Mouse (Mus musculus) WW6 (cell line): ENCODE measurements around the gene Car5b.
A peak's percentile ranks its signal among the peaks of the same experiment; 100 is the strongest.

Experiments used
- DNase-seq: peaks from one replicate; pipeline ENCODE4 v3.0.0-alpha.2; 2013; ENCODE audit warnings: low read depth, low spot score

Gene Car5b

DNA sequence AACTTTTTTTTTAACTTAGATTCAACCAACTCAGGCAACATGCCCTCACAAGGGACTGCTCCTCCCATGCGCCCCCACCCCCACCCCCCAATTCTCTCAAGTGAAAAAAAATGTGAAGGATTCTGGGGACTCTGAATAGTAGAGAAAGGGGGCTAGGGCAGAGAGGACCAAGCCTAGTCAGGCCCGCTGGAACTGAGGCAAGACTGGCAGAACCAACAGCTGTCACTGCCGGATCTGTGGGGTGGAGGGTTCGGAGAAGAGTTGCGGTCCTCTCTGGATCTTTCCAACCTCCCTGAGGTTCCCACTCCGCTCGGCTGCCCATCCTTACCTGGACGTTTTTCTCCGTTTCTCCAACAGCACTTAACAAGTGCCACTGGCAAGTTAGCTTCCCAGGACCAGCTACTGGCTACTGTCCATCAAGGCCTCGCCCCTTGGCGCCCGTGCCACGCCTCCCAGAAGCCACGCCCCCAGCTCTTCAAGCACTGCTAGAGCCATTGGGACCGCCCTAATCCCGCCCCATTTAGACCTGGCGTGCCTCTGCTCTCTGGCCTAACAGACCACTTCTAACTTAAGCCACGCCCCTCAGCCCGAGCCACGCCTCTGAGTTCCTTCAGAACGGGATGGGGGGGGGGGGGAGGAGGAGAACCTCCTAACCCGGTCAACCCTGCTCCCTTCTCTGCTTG is at the start of gene Car5b:
Car5b (minus strand) TSS at position 391 of the 683 bp plus-strand sequence.
- DNase-seq, result peak; percentile 68

DNA sequence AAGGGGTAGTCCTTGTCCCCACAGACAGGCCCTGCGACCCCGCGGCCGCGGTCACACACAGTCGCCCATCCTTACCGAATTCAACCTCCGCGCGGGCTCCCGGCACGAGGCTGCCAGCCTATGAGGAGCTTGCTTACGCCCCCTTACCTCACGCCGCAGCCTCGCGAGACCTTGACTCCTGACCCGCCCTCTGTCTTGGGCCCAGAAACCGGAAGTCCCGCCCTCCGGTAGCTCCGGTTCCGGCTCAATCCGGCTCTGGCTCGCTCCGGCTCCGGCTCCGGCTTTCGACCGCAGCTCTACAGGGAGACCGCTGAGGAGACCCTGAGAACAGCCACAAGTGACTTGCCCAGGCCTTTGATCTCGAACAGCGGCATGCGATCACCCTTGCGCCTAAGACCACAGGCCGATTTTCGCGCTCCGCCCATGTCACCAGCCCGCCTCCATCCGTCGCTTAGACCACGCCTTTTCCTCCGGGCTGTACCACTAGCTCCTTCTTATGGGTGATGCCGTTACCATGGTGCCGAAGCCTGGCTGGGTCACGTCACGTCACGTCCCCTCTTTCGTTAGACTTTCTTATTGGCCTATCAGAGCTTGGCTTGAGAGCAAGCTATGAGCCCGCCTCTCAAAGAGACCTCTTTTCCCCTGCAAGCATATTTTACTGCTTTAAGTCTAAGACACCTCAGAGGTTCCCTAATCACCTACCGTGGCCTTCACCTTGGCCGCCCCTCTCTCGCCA is 48.4 kb upstream of the Car5b start, which contains the start of gene Siah1b:
Siah1b (minus strand) TSS at position 454 of the 736 bp plus-strand sequence.
- peak; percentile 71 for DNase-seq

DNA sequence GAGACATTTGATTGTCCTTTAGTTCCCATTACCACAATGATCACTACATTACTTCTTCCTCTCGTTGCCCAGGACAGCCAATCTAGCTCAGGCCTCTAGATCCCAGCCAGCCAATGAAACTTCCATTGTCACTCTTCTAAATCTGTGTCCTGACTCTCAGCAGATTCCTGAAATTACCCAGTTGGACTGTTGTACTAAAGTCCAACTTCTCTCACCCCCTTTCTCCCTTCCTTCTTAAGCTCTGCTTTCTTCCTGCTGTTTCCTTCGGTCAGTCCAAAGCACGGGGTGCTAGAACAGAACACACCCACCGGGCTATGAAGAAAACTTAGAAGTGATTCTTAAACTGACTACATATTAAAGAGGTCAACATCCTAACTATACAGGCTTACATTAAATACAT is 41.2 kb upstream of the Car5b start:
- no peak for DNase-seq

DNA sequence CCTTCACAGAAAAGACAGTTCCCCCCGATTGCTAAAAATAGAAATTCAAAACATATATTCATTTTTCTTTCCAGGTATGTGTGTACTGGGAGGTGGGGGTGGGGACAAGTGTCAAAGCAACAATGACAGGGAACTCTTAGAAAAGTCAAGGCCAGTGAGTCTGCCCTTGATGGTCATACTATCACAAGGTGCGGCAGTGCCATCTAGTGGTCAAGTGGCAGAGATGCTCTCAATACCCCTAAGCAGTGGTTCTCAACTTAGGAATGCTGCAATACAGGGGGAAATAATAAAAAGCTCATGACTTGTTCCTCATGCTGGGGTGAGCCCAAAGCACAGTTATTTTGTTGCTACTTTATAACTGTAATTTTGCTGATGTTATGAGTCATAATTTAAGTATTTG is 38.4 kb upstream of the Car5b start:
- DNase-seq, result no peak

DNA sequence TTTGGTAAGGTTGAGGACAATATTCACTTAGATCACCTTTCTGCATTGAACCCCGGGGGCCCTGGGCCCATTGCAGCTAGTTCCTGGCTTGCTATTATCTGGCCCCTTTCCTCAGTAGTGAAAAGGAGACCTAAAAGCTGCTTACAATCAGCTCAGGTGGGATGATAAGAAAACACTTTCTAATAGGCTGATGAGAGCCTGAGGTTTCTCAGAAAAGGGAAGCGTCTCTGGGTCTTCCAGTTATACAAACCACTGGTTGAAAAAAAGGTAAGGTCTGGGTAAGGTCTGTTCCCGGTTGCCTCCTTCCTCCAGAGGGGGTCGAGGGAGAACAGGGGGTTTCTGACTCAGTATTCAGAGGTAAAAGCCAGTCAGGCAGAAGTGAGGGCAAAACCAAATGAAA is 31.3 kb upstream of the Car5b start:
- no peak for DNase-seq

DNA sequence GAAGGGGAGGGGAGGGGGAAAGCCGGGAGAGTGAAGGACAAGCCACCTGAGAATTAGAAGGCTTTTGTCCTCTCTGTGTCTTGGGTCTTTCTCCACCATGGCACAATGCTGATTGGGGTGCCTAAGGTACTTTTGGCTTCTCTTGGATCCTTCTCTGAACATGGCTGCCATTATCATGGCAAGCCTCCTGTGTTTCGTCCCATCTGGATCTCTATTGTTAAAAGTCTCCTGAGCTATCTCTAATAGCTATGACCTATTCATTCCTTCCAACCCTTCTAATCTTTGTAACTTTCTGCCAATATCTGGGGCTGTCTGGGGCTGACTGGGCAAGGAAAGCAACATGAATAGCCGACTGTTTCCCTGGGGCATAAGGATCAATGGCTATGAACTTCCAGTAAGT is 30.7 kb upstream of the Car5b start:
- DNase-seq, result no peak

DNA sequence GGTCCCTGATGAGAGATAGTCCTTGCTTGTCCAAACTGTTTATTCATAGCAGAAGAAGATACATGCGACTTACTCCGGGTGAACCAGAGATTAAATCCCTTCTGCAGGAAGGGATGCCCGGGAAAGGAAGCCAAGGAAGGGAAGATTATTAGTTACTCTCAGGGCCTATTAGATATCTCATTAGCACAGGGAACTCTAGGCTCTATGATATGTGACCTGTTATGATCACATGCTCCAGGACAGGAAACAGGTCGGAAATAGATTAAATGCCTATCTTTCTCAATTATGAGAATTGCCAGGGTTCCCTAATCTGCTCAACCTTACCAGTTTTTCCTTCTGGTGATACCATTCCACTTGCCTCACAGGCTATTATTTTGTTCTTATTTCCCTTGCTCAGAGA is 27.9 kb upstream of the Car5b start:
- no peak for DNase-seq

DNA sequence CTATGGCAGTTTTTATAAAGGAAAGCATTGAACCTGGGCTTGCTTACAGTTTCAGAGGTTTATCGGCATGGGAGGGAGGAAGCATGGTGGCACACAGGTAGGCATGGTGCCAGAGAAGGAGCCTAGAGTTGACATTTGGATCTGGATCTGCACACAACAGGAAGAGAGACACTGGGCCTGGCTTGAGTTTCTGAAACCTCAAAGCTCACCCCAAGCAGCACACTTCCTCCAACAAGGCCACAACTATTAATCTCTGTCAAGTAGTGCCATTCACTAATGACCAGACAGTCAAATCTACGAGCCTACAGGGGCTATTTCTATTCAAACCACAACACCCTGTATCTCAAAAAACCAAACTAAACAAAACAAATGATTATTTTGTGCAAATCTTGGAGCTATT is 18.9 kb upstream of the Car5b start:
- no peak for DNase-seq

DNA sequence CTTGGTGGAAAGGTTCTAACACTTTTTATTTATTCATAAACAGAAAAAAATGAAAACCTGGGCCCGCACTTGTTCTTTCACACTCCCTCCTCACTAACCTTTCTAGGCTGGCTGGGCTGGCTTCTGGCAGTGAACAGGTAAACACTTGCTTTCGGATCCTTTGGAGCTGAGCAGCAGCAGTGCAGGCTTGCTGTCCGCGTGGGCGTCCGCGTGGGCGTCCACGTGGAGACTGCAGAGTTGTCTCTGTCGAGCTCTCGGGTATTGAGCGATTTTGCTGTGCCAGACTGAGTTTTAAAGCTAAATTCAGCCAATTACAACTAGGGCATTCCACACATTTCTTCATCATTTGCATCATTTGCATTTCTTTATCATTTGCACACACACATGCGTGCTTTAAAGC is 14.3 kb upstream of the Car5b start:
- DNase-seq, result no peak

DNA sequence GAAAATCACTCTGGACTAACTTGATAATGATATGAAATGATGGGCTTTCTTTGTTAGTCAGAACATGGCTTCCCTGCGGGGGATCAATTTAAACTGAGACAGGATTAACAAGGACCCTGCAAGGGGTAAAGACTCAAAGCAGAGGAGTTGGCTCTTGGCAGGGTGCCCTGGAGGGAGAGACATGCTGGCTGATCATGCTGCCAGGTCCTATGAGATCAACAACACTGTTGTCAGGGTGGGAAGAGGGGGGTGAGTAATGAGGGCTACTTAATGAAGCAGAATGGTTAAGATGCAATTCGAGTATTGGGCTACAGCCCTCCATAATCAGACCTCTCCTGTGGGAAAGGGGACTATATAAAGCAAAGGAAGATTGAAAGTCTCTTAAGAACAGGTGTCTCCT is 11.1 kb upstream of the Car5b start:
- no peak for DNase-seq

DNA sequence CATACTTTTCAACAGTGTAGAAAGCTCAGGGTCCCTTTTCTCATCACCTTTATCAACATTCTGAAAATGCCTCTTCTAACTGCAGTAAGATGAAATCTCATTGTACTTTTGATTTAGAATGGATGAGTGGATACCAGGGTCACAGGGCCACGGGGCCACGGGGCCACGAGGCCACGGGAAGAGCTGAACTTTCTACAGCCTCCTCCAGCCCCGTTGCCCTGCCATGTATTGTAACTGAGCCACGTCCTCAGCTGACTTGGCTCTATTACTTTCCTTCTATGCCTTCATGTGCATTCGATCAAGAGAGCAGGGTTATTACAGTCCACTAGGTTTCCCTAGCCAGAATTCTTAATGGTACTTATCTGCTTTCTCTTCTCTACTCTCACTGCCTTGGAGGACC is 8.1 kb upstream of the Car5b start:
- no peak for DNase-seq

DNA sequence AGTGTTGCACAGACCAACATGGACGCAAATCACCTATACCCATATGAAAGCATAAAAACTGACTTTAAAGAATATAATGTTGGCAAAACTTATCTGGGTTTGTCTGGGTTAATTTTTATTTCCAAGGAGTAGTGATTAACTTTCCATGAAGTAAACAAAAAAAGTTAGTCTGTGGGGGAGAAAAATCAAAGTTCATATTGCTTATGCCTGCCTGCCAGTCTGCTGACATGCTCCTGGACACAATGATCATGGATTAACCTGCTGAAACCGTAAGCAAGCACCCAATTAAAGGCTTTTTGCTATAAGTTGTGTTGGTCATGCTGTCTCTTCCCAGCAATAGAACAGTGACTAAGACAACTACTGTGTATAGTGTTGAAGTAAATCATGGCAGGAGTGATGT is 7.6 kb upstream of the Car5b start:
- no peak for DNase-seq

DNA sequence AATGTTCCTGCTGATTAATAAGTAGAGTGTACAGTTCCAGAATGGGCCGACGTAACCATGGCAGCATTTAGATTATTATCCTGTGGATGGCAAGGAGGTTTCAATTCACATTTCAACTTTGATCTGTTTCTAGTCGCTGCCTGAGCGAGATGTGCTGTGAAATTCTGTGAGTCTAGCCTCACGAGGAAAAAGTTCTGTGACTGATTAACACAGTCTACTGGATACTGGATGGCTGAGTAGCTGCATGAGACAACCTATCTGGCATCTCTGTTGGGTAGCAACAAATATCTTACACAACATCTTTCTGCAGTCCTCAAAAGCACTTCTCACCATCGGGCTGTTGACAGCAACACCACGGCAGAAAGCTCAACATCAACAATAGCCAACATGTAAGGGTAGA is 4.7 kb upstream of the Car5b start:
- no peak for DNase-seq

DNA sequence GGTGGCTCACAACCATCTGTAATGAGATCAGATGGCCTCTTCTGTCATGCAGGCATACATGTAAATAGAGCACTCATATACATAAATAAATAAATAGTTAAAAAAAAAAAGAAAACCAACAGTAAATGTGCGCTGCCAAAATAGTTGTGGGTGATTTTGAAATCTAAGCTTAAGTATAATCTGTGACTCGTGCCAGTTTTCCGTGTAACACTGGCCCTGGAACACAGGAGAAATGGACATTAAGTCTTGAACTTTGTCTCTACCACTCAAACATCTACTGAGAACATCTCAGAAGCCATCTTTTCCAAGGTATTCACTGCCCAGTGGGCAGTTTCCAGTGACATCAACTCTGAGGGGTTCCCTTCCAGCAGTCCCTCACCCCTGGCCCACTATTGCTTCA is 12.2 kb downstream of the Car5b start:
- no peak for DNase-seq

DNA sequence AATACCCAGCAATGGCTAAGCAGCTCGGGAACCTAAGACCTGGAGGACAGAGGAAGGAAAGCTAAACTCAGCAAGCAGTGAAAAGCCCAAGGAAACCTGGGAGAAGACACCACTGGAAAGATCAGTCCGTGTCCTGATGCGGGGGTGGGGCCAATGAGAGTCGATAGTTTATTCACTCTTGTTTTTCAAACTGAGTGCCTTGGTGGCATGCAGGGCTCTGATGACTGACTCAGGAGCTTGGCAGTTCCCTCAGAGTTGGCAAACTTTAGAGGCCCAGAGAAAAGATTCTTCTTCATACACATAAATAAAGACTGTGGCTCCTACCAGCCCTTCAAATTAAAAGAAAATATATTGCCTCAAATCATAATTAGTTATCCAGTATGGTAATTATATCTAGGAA is 12.8 kb downstream of the Car5b start:
- no peak for DNase-seq

DNA sequence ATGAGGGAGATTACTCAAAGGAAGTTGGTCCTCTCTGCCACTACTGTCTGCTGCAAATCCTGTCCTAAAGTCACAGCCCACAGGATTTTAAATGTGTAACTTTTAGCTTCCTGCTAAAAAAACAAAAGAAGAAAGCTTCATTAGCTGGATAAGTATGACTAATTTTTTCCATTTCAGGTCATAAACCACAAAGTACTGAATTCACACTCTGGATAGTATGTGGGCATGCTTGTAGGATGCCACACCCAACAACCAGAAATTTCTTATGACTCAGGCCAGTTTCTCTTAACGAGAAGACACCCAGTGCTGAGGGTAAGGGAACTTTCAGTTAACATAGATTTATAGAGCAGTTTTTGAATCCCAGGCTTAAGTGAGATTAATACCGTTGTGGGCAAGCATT is 14.5 kb downstream of the Car5b start:
- DNase-seq, result no peak

DNA sequence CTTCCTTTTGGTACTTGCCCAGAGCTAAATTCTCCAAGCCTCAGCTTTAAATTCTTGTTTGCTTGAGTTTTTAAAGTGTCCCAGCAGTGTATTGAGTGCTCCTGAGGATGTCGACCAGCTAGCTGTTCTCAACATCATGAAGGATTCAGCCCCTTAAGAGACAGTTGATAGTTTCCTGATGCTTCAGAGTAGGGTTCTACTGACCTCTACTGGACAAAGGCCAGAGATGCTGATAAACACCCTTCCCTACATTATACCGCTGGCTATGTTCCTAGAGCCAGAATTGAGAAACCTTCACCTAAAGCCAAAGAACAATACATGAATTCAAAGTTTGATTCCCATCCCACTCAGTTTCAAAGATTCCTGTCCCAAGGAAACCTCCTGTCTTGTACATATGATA is 23.0 kb downstream of the Car5b start:
- DNase-seq, result no peak

DNA sequence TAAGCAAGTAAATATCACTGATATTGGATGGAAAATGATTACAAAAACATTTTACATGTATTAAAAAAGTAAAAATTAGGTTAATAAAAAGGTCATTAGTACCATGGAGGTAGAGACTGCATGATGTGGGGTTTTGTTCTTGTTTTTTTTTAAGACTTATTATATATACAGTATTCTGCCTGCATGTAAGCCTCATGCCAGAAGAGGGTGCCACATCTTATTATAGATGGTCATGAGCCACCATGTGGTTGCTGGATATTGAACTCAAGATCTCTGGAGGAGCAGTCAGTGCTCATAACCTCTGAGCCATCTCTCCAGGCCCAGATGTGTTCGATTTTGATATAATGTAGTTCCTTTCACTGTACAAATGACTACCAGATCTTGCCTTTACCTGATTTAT is 27.9 kb downstream of the Car5b start:
- no peak for DNase-seq

DNA sequence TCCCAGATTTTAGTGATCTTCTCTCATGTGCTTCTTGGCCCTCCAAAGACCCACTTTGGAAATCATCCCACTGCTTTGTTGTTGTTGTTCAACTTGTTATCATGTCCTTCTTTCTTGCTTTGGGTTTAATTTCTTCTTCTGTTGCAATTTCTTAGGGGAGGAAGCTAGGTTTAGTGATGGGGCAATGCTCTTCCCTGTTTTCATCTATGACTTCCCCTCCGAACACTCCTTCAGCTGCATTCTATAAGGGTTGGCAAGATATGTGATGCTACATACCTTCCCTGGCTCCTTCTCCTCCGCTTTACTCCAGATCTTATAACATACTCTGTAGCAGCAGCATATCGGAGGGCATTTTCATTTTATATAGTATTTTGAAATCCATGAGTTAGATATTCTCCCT is 31.0 kb downstream of the Car5b start:
- DNase-seq, result no peak

DNA sequence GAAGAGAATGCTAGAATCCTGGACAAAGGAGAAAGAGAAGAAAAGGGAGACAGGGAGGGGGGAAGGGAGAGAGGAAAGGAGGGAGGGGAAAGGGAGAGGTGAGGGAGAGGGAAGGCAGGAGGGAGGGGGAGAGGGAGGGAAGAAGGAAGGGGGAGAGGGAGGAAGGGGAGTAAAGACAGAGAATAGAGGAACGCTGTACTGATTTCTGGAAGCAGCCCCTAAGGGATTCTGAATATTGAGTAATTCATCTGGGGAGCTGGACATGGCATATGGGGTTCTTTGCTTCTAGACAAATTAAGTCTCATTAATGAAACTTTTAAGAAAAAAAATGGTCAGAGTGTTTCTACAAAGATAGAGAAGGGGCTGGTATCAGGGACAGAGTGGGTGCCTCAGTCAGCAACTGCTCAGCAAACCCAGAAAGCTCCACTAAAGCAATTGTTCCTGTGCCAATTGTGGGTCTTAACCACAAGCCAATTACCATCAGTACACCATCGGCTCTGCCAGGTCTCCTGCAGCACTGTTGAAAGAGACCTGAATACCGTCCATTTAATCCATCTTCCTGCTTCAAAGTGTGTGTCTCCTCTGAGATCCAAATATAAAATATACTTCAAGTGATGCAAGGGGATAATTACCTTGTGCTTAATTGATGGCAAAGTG is 40.0 kb downstream of the Car5b start:
- no peak for DNase-seq

DNA sequence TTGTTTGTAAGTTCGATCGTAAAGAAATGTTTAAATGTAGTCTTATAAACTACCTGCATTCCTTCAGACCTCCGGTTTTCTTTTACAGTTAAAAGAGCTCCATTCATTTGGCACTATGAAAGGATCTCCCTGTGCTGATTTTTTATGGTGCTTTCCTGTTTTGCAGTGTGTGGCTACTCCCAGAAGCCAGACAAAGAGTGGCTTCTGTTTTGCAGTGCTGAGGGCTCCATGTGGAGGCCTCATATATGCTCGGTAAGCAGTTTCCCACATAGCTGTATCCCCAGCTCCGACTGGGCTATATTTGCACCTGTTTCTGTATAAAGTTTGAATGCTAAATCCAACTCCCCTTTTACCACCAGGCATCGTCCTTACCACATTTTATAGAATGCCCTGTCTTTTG is 45.7 kb downstream of the Car5b start:
- no peak for DNase-seq

DNA sequence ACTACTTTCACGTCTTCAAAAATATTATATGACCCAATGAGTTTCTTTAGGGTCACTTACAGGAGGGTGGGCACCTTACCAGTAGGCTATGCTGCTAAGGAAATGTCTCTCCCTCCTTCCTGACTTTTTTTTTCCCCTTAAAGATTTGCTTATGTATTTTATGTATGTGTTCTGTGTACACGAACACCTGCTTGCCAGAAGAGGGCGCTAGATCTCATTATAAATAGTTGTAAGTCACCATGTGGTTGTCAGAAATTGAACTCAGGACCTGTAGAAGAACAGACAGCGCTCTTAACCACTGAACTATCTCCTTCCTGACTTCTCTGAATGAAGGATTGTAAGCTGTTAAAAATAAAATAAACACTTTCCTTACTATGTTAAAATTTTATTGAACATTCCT is 46.3 kb downstream of the Car5b start:
- DNase-seq, result no peak

DNA sequence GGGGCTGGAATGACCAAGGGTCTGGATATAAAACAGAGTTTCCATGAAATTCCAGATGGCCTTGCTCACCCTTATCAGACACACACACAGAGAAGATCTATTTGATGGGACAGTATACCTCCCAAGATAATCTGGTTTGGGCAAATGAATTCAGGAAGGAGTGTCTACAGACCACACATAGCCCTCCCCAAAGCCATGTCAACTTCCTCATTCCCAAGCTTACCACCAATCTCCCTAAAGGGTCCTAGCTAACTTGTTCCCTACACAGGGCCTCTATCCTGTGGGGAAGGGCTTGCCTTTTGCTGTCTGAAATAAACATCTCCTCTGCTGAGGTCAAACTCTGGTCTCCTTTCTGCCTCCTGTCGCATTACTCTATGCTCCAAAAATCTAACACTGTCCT is 46.7 kb downstream of the Car5b start:
- DNase-seq, result no peak
